Mouse (Mus musculus): Measurements from ENCODE around the gene Olfr575.

DNA sequence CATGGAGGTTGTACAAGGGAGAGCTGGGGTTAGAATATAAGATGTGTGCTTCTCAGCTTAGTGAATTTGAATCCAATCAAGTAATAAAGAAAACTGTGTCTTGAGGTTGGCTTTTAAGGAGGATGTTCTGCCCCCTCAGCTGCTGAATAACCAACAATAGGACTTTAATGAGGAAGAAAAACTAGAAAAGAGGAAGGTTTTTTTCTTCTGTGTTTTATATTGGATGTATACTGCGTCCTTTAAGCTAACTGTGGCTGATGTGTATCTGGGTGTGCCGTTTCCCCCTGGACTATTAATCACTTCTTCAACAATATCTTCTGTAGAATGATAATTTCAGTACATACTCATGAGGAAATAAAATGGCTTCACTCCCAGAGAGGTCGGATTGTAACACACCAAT, 31.5 kb downstream of the Olfr575 start:
- TF ChIP-seq MYOD1 (IDR thresholded peaks at IDR 0.05; ENCODE audit: control insufficient read depth in 1 of 3, insufficient read length in 2 of 3, low read depth in 2 of 3): no peak
- no peak for TF ChIP-seq SRF (IDR thresholded peaks at IDR 0.05; ENCODE audit: control insufficient read depth, insufficient read length, low read depth)
- TF ChIP-seq POLR2A (IDR thresholded peaks at IDR 0.05; ENCODE audit: insufficient read length, low read depth): no peak
- TF ChIP-seq POLR2AphosphoS2 (IDR thresholded peaks at IDR 0.05; ENCODE audit: insufficient read length, low read depth): no peak

Data from myocyte (in vitro differentiated cells).